Mouse (Mus musculus): Measurements from ENCODE around the gene Sult1a1.

- TF ChIP-seq POLR2A (IDR thresholded peaks at IDR 0.05; ENCODE audit: low read depth, low read length) = no peak
- no peak for TF ChIP-seq CTCF (IDR thresholded peaks at IDR 0.05; ENCODE audit: borderline replicate concordance, insufficient read depth, low read length)
These were observed 25.4 kb downstream of the Sult1a1 start for GRCm38 (mm10) chr7:126650852-126651251.
